Mouse (Mus musculus) c-Kit-positive CD71-positive TER-119-negative erythroid progenitor cells, embryonic 14.5 days (primary cell): ENCODE measurements at regions not wholly inside any gene's neighbourhood (a gene's known extent, or its start where the extent isn't known, plus 50 kb on each side); places are given as distances from the start of the nearest gene placed in this dataset.

Source experiments
- DNase-seq: peaks from one replicate; pipeline ENCODE4 v3.0.0-alpha.2; 2013; ENCODE audit warnings: low read depth

DNA sequence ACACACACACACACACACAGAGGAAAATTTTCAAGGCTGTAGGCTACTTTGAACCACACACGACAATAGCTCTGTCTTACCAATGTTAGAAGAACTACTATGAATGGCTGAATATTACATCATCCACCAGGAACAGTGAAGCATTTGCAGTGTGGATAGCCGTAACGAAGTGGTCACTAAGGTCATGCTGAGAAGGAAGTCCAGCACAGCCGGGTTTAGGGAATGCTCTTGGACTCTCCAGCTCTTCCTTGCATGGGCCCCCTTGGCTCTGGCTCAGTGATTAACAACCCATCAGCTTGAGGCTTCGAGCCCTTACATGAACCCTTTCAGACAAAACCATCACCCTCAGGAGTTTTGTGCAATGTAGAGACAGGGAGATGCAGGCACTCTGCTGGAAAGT lies 245.3 kb downstream of the Adamts20 start:
- no peak for DNase-seq

DNA sequence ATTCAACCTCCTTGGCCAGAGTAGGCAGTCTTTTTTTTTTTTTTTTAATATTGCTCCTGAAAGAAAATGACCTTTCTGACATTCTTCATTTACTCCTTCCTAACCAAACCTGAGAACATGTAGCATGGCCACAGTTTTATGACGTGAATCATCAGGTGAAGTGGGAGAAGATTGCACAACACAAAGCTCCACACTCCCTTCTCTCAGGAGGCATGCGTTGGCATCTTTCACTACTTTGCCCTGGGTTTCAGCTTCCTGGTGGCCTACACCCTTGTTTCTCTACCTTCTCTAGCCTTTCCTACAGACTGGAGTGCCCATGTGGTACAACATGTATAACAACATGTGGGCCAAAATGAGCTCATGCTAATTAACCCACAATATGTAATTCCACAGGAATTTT lies 248.5 kb downstream of the Adamts20 start:
- DNase-seq, result no peak

DNA sequence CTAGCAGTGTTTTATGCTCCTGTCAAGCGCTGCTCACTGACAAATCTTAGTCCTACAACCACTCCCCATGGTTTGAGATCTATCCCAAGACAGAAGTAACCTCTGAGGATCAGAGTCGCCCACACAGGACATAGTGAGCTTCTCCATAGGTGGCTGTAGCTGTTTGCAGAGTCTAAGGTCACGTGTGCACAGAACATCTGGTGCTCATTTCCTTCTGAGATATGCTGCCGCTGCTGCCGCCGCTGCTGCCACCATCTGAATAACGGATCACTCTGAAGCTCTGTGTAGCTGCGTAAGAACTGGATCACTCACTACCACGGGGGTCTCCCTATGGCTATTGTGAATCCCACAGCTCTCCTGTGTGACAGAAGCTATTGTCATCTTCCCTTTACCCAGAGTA lies 250.8 kb downstream of the Adamts20 start:
- no peak for DNase-seq

GRCm38 (mm10) chr15:94213393-94213792 lies 251.8 kb downstream of the Adamts20 start:
- DNase-seq, result no peak

GRCm38 (mm10) chr15:94208476-94208875 lies 256.7 kb downstream of the Adamts20 start:
- DNase-seq, result no peak

DNA sequence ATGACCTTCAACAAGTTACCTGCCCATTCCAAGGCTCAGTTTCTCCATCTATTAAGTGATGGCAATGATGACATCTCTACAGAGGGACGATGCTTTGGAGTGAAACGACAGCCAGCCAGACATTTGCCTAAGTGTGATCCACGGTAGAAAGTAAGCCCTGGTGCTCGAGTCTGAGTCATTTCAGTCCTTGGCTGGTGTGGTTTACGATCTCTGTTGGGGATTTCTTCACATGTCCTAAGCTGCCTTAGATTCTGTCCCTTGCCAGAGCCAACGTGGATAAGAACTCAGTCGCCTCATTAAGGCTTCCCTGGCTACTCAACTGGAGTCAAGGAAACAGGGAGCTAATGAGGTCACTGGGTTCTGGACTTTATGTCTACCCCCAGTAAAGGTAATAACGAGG lies 258.8 kb downstream of the Adamts20 start:
- no peak for DNase-seq

DNA sequence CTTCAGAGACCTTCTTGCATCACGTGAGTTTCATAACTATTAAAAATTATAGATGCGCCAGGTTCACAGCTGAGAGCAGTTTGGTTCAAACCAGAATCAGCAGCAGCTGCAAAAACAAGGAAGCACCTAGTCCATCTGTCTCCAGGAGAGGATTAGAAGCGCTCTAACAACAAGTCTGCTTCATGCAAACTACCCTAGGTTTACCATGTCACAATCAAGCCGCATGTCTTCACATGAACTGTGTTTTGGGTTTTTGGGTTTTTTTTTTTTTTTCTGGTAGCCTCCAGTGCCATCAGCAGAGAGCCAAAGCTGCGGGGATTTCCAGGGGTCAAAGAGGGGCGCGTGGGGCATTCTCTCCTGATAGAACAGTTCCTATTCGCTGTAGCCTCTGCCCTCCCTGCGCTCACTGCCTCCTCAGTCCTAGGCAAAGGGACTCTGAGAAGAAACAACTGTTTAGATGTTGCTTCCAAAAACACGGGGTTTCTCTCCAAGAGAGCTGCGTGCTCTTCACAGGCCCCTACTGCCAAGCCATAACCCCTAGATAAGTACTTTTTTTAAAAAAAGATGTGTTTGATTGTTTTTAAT lies 259.8 kb downstream of the Adamts20 start:
- no peak for DNase-seq

DNA sequence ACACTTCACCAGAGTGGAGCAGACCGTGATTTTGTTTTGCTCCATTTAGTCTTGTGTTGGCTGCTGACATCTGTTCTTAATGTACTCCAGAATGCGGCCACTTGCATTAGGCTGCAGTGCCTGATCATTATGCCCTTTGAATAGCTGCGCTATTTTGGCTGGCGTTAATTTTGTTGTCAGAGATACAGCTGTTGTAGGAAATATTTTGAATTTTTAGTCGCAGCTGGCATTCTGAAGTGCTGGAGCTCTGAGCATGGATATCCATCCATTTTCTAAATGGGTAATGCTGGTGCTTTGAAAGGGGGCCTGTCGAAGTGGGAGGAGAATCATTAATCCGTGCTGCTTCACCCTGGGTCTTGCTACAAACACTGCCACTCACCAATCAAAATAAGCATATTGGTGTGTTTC lies 275.1 kb downstream of the Adamts20 start:
- DNase-seq, result no peak

DNA sequence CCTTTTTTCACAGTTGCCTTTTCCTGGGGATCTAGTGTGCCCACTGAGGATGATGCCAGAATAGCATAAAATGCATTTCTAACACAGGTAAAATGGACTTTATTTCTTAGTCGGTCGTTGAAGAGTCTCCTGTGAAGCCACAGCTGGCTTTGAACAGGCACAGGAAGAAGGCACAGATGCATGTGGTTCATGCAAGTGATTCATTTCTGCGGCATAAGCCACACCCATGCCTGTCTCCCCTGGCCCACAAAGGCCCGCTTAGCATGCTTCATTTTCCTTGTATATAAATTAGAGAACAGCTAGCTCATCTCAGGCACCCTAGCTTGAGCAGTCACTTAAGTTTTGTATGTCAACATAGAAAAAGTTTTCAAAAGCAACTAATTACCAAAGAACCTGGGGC lies 277.6 kb downstream of the Adamts20 start:
- DNase-seq, result no peak

DNA sequence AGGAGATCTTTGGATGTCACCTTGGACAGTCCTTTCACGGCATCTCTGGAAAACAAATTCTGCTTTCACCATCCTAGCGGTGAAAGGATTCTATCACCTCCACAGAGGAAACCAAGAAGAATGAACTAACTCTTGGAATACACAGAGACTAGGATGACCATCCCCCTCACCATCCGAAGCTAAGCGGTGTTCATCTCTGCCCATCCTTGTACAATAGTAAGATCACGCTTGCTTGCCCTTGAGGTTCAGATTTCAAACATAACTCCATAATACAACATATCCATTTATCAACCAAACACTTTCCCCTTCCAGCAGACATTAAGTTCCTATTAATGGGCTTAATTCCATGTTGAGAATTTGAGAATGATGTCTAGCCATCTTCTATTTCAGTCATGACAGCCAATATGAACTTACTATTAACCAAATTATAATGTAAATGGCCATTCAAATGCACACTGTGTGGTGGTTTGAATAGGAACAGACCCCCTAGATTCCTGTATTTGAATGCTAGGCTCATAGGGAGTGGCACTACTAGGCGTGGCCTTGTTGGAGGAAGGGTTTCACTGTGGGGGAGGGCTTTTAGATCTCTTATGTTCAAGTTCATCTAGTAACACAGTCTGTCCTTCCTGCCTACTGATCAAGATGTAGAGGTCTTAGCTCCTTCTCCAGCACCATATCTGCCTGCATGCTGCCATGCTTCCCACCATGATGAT lies 281.4 kb downstream of the Adamts20 start:
- DNase-seq, result no peak

- DNase-seq, result no peak
These were observed 291.1 kb downstream of the Adamts20 start for GRCm38 (mm10) chr15:94174083-94174482.

DNA sequence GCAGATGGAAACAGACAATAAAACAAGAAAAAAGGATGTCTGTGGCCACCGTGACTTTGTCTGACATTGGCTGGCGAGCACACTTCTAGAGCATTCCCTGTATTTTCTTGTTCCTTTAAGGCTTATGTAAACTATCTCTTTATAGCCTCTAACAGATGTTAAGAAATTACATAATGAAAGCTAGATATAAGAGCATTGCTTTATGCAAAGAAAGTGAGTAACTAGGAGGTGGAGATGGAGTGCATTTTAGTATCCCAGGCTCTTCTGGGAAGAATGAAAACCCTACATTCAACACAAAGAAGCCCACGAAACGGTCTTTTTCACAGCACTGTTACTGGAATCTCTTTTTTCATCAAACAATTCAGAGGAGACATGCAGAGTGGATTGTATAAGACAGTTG lies 304.4 kb downstream of the Adamts20 start:
- DNase-seq, result no peak

GRCm38 (mm10) chr15:94139534-94139958 lies 325.7 kb downstream of the Adamts20 start:
- no peak for DNase-seq

GRCm38 (mm10) chr15:94137159-94137952 lies 327.9 kb downstream of the Adamts20 start:
- no peak for DNase-seq

DNA sequence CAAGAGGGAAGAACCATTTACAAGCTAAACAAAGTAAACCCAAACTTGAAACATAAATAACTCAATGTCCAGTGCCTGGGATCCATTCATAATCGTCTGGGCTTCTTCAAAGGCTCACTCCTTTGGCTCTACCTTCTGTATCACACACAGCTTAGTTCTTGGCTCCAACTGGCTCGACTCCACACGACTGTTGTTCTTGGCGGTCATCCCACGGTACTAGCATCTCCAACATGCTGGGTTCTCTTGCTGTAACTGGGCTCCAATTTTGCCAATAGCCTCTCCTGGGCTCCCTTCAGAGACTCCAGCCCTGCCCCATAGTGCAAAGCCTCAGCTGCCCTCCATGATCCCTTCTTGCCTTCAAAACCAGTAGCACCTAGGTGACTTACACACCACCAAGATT lies 352.4 kb downstream of the Adamts20 start:
- no peak for DNase-seq

DNA sequence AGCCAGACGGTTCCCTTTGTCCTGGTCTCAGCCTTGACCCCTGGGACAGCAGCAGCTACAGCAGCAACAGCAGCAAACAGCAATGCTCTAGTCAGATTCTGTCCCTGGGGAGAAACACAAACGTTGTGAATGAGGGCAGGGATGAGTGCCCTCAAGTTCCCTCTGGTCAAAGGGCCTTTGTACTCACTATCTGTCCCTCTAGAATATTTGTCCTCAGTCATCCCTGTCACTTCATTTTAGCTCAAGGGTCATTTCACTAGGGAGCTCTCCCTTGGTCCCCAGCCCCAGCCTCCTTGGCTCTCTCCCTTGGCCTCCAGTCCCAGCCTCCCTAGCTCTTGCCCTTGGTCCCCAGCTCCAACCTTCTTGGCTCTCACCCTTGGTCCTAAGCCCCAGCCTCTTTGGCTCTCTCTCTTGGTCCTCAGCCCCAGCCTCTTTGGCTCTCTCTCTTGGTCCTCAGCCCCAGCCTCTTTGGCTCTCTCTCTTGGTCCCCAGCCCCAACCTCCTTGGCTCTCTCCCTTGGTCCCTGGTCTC lies 358.0 kb downstream of the Adamts20 start:
- no peak for DNase-seq

DNA sequence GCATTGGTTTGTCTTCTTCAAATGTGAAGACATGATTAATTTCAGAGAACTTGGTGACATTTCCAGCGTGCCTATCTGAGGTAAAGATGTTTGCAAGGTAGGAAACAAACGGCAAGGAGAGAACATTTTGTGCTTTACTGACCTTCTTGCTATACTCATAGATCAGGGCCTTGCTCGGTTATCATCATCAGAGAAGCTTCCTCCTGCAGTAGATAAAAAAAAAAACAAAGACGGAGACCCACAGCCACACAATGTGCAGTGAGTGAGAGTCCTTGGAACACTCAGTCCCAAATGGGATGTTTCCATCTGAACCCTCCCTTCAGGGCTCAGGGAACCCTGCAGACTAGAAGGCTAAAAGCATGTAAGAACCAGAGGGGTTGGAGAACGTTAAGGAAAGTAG lies 374.6 kb downstream of the Adamts20 start:
- DNase-seq, result no peak

GRCm38 (mm10) chr15:94089856-94090255 lies 375.4 kb downstream of the Adamts20 start:
- DNase-seq, result no peak

GRCm38 (mm10) chr15:94082369-94082768 lies 382.8 kb downstream of the Adamts20 start:
- no peak for DNase-seq

DNA sequence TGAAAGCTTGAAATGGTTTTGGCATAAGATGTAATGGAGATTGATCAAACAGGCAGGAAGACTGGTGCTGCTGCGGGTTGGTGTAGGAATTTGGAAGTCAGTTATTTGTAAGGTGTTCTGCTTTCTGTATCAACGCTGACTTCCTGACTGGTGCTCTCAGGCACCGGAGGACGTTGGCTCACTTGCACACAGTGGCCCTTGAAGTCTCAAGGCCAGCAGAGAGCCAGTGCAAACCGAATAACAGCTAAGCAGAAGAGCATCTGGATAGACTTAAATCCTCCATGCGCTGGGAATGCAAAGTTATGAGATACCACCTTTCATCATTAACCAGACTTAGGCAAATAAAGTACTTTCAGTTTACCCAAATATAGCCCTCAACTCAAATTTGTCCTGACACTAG lies 388.2 kb downstream of the Adamts20 start:
- no peak for DNase-seq

DNA sequence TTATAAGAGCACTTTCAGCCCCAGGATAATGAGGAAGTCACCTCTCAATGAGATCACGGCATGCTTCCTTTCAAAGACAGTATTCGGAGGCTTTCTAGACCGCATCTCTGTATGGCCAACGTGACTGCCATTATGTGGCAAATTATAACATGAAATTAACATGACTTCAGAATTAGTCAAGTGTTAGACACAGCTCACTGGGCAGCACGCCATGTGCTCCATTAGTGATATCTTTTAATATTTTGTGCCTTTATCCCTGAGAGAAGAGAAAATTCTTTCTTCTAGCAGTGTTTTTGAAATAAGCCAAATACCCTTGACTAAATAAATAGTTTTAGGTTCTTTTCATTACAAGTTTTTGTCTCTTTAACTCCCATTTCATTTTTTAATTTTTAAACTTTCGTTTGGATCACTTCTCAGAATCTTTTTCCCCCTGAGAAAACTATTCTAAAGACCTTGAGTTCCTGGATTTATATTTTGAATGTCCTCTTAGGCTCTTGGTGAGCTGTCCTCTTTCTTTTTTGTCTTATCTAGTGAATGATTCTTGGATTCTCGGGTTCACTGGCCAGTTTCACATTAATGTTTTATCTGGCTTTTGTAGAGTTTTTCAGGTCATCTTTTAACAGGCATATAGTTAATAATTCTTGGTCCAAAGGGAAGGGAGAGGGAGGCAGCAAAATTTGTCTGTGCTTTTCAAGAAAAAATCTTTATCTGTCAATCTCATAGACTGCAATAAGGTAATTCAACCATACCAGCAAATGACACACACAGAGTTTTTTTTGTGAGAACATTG lies 390.9 kb downstream of the Adamts20 start:
- no peak for DNase-seq

DNA sequence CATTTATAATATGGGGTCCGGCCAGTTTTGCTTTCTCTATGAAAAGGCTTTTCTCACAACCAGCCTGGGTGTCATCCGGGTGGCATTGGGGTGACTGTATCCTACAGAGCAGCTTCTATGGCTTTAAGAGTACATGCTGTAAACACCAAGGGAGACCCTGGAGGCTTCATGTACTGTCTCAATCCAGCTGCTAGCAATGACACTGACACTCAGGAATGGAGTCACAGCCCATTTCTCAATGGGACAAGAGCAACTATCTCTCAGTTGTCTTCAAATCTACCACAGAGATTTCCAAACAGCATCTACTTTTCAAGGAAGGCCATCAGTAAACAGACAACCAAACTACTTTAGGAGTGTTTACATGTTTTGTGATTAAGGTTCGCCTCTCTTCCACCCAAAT lies 397.5 kb downstream of the Adamts20 start:
- no peak for DNase-seq
